Mouse (Mus musculus): ENCODE results near the gene Lrrc74a.

Gene Lrrc74a

GRCm38 (mm10) chr12:86719961-86720639 lies 14.1 kb upstream of the Lrrc74a start:
- DNase-seq: no peak

DNA sequence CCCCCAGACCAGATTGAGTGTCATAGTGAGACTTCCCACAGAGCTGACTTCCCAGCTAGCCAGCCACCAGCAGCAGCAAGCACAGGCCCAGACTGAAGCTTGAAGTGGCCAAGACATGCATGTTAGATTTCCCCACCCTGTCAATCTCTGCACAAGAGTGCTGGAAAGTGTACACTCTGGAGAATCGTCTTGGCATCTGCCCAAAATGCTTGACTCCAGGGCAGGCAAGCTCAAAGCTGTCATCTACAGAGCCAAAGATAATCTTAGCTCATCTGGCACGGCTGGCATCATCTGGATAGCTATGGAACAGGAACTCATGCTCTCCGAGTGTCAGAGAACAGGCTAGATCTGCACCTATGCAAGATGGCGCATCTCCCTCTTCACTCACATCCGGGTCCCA lies 12.7 kb upstream of the Lrrc74a start:
- no peak for DNase-seq

- DNase-seq: no peak
Observed at GRCm38 (mm10) chr12:86724300-86724699, 9.9 kb upstream of the Lrrc74a start.

- DNase-seq: no peak
Observed at GRCm38 (mm10) chr12:86725706-86726105, 8.5 kb upstream of the Lrrc74a start.

- peak; percentile 95 for DNase-seq
Observed at GRCm38 (mm10) chr12:86726120-86726640, 8.0 kb upstream of the Lrrc74a start, which contains the start of gene Angel1. Gene Angel1 (minus strand): TSS chr12:86726460.

DNA sequence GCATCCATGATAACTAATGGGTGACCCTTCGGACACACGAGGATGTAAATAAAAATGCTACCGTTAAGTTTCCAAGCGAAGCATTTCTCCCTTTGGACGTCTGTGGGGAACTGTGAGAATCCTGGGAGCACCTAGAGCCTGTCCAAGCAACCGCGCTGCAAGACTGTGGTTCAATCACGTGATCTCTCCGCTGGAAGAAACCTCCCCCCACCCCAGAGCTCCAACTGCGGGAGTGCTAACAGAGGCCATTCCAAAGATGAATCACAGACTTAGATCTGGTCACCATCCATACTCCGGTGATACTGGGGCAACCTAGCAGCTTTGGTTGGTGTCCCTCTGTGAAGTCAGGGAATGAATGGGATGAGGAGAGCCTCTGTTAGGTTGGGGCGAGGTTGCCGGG lies 26.9 kb downstream of the Lrrc74a start:
- no peak for DNase-seq

DNA sequence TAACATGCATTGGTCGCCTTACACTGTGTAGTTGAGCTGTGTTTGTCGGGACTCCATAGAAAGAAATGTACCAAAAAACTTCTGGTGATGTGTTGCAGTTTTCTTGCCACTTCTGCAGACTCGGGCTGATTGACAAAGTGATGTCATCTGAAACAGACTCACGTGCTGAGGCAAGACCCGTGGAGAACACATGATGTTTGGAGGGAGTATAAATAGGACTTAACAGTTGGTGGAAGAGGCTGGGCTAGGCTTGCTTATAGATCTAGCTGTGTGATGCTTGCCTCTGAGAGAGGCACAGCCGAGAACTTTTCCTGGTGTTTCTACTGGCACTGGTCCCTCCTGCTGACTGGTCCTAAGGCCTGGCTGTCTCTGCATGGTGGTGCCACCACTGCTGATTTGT lies 29.9 kb downstream of the Lrrc74a start:
- no peak for DNase-seq

GRCm38 (mm10) chr12:86766467-86766866 lies 32.3 kb downstream of the Lrrc74a start:
- DNase-seq: no peak

GRCm38 (mm10) chr12:86767868-86768631 lies 33.9 kb downstream of the Lrrc74a start:
- peak; percentile 64 for DNase-seq

DNA sequence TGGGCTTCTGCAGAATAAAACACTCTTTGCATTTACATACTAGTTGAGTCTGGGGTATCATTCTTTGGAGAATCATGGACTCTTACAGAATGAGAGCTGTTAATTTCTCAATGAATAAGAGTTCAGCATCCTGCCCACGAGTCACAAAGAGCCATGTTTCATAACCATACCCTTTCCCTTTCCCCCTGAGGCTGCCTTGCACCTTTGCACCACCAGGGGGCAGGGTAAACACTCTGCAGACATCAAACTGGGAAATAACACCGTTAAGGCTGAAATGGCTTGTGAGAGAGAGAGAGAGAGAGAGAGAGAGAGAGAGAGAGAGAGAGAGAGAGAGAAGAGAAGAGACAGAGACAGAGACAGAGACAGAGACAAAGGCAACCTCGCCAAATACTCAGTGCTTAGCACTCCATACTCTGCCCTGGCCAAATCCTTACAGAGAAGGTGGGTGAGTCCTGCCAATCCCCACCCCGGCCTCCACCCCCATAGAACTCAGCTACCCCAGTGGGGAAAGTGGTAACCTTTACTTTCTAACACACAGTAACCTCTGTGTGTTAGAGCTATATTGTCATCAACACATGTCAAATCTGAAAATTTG lies 34.9 kb downstream of the Lrrc74a start:
- peak; percentile 86 for DNase-seq

GRCm38 (mm10) chr12:86769819-86770218 lies 35.6 kb downstream of the Lrrc74a start:
- DNase-seq: no peak

GRCm38 (mm10) chr12:86770261-86770670 lies 36.1 kb downstream of the Lrrc74a start:
- peak; percentile 46 for DNase-seq

DNA sequence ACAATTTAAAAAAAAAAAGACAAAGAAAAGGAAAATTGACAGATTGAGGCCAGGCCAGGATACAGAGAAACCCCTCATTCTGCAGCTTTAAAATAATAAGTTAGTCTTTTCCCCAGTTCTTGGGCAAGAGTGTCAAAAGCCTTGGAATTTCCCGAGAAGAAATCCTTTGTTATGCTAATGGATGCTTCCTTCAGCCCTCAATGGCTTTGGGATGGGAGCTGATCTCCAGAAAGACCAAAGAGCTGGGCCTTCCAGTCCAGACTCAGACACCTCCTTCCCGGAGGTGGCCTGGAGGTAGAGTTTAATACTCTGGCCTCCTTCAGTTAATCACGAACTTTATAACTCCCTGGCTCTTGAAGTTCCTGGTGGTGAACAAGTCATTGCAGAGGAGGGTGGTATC lies 36.8 kb downstream of the Lrrc74a start:
- no peak for DNase-seq

GRCm38 (mm10) chr12:86771823-86772427 lies 37.8 kb downstream of the Lrrc74a start:
- DNase-seq: peak; percentile 98

- DNase-seq: no peak
Observed at GRCm38 (mm10) chr12:86772551-86772950, 38.4 kb downstream of the Lrrc74a start.

GRCm38 (mm10) chr12:86775561-86776280 lies 41.6 kb downstream of the Lrrc74a start:
- no peak for DNase-seq

DNA sequence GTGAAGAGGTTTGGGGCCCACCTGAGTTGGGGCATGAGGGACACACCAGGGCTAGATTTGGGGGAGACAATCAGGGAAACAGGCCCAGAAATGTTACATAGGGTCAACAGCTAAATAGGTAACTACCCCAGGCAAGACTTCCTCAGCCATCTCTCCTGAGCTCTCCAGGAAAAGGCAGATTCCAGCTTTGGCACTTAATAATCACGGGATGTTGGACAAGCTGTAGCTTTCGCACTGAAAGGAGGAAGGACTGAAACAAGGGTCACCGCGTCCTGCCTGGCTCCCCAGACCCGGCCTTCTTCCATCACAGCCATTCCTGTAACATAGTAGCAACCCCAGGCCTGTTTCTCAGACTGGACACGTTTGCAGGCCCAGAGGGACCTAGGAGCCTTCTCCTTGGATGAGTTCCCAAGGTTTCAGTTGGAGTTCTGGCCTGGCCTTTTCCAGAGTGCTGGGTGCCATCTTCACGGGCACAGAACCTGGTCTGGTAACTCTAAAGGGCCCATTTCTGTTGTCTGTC lies 42.2 kb downstream of the Lrrc74a start:
- DNase-seq: no peak

DNA sequence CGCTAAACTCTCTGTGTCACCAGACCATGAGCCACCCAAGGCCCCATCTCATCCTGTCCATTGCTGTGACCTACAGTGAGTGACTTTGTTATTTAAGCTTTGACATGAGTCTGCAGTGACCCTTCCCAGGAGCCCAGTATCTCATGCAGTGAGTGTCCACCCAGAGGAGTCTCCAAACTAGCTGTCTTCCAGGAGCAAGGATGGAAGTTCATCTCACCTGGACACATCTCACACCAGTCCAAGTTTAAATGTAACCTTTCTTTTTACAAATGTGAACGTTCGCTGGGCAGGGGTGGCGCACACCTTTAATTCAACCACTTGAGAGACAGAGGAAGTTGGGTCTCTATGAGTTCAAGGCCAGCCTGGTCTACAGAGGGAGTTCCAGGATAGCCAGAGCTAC lies 44.4 kb downstream of the Lrrc74a start:
- DNase-seq: no peak

GRCm38 (mm10) chr12:86779206-86779989 lies 45.2 kb downstream of the Lrrc74a start:
- DNase-seq: no peak

GRCm38 (mm10) chr12:86781654-86782202 lies 47.6 kb downstream of the Lrrc74a start:
- DNase-seq: no peak
